Mouse (Mus musculus) myocyte (in vitro differentiated cells): ENCODE measurements at regions not wholly inside any gene's neighbourhood (a gene's known extent, or its start where the extent isn't known, plus 50 kb on each side); places are given as distances from the start of the nearest gene placed in this dataset.

Experiments used
- H3K27me3 ChIP-seq: one replicate; pipeline ENCODE4 v1.6.1; 2011; ENCODE audit not compliant: control insufficient read depth, insufficient read depth, insufficient read length
- H3K36me3 ChIP-seq: one replicate; pipeline ENCODE4 v1.6.1; 2011; ENCODE audit not compliant: control insufficient read depth, insufficient read depth
- H3K4me2 ChIP-seq: one replicate; pipeline ENCODE4 v1.6.1; 2011; ENCODE audit warnings: low read depth, control low read depth
- H3K4me3 ChIP-seq: one replicate; pipeline ENCODE4 v1.5.1; 2011; ENCODE audit warnings: mild to moderate bottlenecking, control low read depth, moderate library complexity
- H3K79me2 ChIP-seq: one replicate; pipeline ENCODE4 v1.6.1; 2011; ENCODE audit not compliant: control insufficient read depth, insufficient read depth
- H3ac ChIP-seq: one replicate; pipeline ENCODE4 v1.6.1; 2011; ENCODE audit not compliant: control insufficient read depth, insufficient read length
- CEBPB ChIP-seq: IDR thresholded peaks from 2 replicates; pipeline ENCODE4 v1.6.1; 2011; ENCODE audit warnings: mild to moderate bottlenecking, moderate library complexity; ENCODE audit not compliant: poor library complexity, insufficient read depth, severe bottlenecking
- MAX ChIP-seq: IDR thresholded peaks from one replicate; pipeline ENCODE4 v1.6.1; 2011; ENCODE audit warnings: low read depth, mild to moderate bottlenecking, control low read depth
- MYOD1 ChIP-seq, 3 experiments: IDR thresholded peaks; one replicate each; pipeline ENCODE4 v1.6.1; 2011; ENCODE audit warnings: control low read depth in 2 of 3, low read depth in 2 of 3, mild to moderate bottlenecking in 2 of 3, moderate library complexity in 1 of 3; ENCODE audit not compliant: insufficient read length in 2 of 3, control insufficient read depth in 1 of 3
- POLR2A ChIP-seq: IDR thresholded peaks from one replicate; pipeline ENCODE4 v1.6.1; 2011; ENCODE audit warnings: low read depth, mild to moderate bottlenecking, control low read depth, moderate library complexity; ENCODE audit not compliant: insufficient read length
- REST ChIP-seq: IDR thresholded peaks from one replicate; pipeline ENCODE4 v1.6.1; 2011; ENCODE audit warnings: mild to moderate bottlenecking, control low read depth, moderate library complexity; ENCODE audit not compliant: insufficient read depth, insufficient read length
- SRF ChIP-seq: IDR thresholded peaks from one replicate; pipeline ENCODE4 v1.6.1; 2011; ENCODE audit warnings: low read depth; ENCODE audit not compliant: control insufficient read depth, insufficient read length
- TCF12 ChIP-seq: IDR thresholded peaks from one replicate; pipeline ENCODE4 v1.6.1; 2011; ENCODE audit warnings: mild to moderate bottlenecking, control low read depth; ENCODE audit not compliant: poor library complexity, insufficient read depth, severe bottlenecking
- TCF3 ChIP-seq: IDR thresholded peaks from one replicate; pipeline ENCODE4 v1.6.1; 2011; ENCODE audit warnings: low read depth, control low read depth; ENCODE audit not compliant: insufficient read length
- USF1 ChIP-seq: IDR thresholded peaks from one replicate; pipeline ENCODE4 v1.6.1; 2011; ENCODE audit warnings: low read depth, mild to moderate bottlenecking, control low read depth, moderate library complexity

DNA sequence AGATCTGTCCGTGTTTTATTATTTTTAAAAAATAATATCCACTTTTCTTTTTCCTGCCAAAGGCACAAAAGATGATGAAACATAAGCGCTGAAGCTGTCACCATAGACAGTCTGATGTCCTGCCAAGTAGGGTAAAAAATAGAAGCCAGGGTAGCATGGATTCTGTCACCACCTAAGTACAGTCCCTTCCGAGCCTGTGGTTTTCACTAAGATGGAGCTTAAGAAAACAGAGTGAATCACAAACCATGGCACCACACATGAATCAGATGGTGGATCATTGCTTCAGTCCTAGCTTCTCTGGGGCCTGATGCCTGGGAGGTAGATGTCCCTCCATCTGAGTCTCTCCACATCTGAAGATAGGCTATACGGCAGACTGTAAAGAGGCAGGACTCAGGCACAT is 55.9 kb upstream of the Fmod start:
- Histone ChIP-seq H3K4me2 (peak overlapping the region; percentile 7), H3K27me3 (no peaks in the 10 kb centered on the region), H3K4me3 (no peak overlapping the region), H3K36me3 (no peaks in the 10 kb centered on the region), H3K79me2 (no peaks in the 10 kb centered on the region), H3ac (no peak overlapping the region)
- TF ChIP-seq MYOD1 (IDR thresholded peaks at IDR 0.05; ENCODE audit: control insufficient read depth in 1 of 3, insufficient read length in 2 of 3, low read depth in 2 of 3) (no peak), CEBPB (peak; percentile 93), SRF (no peak), TCF3 (no peak), POLR2A (peak; percentile 19)

DNA sequence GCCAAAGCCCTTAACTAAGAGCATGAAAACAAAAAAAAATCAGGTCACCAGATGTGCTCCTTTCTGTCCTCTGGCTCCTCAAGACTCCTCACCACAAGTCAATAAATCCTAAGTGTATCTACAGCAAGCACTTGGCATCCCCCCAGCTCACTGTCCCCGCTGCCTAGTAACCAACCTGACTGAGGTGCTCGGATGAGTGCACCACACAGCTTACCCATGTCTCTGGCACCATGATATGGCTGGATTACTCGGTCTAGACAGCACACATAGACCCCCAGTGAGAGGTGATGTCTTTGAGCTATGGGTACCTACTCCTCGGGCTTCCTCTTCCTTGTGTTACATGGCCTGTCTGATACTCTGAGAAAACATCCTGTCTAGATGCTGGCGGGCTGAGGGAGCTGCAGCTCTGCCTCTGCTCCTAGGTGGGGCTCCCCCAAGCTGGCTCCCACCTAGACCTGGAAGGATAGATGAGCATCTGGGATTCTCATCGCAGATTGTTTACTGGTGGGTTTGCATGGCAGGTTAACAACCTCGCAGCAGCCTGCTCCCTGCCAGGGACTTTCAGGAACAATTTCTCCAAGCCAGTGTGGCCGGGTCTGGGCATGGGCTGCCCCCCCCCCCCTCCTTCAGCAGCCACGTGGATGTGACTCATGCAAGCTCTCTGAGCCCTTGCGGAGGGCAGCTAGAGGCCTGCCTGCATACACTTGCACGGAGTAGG is 57.2 kb upstream of the Prelp start:
- Histone ChIP-seq H3K4me2 (peak overlapping the region; percentile 41), H3ac (no peak overlapping the region), H3K79me2 (no peaks in the 10 kb centered on the region), H3K4me3 (no peak overlapping the region), H3K27me3 (no peaks in the 10 kb centered on the region), H3K36me3 (no peaks in the 10 kb centered on the region)
- no peak for TF ChIP-seq SRF
- peak; percentile 15 for TF ChIP-seq POLR2A
- peak; percentile 67 for TF ChIP-seq USF1

DNA sequence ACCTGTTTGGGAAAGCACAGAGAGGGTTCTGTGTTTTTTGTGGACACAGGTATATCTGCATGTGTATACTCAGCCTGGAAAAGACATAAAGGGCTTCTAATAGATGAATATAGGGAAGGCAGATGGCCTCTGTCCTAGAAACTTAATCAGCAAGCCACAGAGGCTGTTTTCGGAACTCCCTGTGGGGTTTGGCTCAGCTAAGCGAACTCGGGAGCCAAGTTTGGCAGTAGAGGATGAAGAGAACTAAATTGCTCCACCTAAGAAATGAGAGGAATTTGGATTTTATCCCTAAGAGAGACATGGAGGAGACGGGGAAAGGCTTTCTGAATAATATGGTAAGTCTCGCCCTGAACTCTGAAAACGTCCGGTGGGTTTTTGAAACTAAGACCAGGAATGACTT is 56.0 kb upstream of the Prelp start:
- Histone ChIP-seq H3K36me3 (no peaks in the 10 kb centered on the region), H3K4me3 (no peak overlapping the region)
- TF ChIP-seq REST, result no peak

DNA sequence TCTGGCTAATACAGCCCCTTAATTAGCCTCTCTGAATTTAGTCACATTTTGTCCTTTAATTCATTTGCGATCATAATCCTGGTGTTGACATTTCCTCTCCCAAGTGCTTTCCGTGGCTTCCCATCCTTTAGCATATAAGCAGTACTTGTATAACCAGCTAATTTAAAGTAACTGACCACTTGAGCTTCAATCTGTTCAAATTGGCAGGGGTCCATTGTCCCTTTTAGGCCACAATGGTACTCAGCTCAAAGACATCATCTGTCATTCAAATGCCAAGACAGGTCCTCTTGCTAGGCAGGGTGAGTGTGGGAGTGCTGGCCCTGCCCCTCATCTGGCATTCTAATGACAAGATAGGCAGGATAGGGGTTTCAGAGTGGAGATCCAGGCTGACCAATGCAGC is 52.6 kb upstream of the Prelp start:
- Histone ChIP-seq H3K27me3 (no peaks in the 10 kb centered on the region), H3K4me3 (no peak overlapping the region), H3K79me2 (no peaks in the 10 kb centered on the region), H3ac (no peak overlapping the region), H3K4me2 (no peak overlapping the region), H3K36me3 (no peaks in the 10 kb centered on the region)
- TF ChIP-seq REST (no peak), MAX (no peak)

More for the DNA sequence above, 56.0 kb upstream of the Prelp start:
- H3K79me2 ChIP-seq, result no peaks in the 10 kb centered on the region
- no peak overlapping the region for H3ac ChIP-seq
- H3K27me3 ChIP-seq, result no peaks in the 10 kb centered on the region
- H3K4me2 ChIP-seq, result no peak overlapping the region

DNA sequence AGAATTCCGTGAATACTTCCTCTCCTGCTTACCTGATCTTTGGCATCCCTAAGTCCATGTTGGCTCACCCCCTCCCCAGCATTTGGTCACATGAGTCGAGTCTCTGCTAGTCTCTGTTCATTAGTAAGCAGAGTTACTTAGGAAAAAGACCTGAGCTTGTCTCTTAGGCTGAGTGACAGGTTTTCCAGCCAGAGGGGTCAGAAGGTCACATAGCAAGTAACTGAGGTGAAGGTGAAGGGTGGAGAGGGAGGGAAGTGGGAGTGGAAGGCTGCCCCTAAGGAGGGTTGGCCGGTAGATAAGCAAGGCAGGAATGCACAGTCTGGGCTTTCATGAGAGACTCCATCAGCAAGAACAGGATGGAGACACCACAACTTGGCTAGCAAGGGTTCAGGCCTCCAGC is 50.1 kb upstream of the Prelp start:
- H3K36me3 ChIP-seq, result no peaks in the 10 kb centered on the region
- no peaks in the 10 kb centered on the region for H3K79me2 ChIP-seq
- TF ChIP-seq TCF3, result no peak
- TF ChIP-seq TCF12, result no peak
- H3K4me2 ChIP-seq, result no peak overlapping the region
- no peaks in the 10 kb centered on the region for H3K27me3 ChIP-seq
- no peak overlapping the region for H3K4me3 ChIP-seq
- no peak overlapping the region for H3ac ChIP-seq
